Mouse (Mus musculus): ENCODE data around the gene Was. TPM values are rescaled to one million over a fixed set of nuclear protein-coding genes. Genes with fewer than 3 reads are reported as not detected.
"Not testable (repeated sequence)": the region's sequence is repeated elsewhere in the genome, so short reads cannot be mapped to it uniquely, and the experiment has no call there.

The Was gene
- total and polyA plus RNA-seq, 3 experiments: 2.1 to 3.2 (median 2.4) TPM

DNA sequence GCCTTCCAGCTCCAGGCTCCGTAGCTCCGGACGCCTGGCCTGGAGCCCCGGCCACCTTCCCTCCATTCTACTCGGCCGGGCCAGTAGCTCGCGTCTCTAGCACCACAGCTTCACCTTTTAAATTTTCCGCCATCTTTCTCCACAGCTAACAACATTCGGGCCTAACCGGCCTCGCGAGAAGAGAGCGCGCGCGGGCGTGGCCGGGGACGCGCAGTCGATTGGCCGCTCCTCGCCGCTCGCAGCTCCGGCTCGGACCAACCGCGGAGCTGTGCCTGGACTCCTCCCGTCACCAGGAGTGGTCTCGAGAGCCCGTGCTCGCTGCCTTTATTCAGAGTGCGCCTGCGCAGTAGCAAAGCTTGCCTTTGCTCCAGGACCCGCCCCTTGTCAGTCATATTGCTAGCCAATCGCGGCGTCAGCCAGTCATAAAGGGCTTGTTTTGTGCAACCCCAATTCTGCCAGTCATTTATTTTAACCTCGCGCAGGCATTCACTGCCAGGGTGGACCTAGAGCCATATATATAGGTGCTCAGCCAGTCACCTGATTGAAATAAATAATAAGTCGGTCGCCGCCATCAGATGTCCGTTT, 15.8 kb downstream of the Was start, which contains the start of gene Suv39h1:
Gene Suv39h1 (minus strand): TSS at position 331 of the 585 bp plus-strand sequence.
- DNase-seq: peak; percentile 96

DNA sequence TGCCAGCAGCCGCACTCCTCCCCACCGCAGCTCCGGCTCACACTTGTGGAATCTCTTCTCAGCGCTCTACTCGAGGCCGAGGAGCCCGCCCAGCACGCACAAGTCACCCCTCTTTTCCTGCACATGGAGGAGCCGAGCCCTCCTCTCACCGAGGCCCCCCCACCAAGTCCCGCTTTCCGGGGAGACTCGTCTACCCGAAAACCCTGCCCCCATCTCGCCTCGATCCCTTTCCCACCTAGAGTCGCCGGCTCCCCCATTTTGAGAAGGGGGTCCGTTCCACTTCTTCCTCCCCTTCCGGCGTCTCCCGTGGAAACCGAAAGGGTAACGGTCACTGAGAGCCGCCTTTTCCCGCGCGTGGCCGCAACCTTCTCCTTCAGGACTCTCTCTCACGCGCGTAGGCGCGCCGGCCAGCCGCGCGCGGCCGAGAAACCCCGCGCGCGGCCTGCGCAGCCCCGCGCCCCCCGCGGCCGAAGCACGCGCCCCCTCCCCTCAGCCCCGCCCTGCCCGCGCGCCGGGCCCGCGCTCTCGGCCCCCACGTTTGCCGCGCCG, 16.3 kb downstream of the Was start:
- peak; percentile 40 for DNase-seq

DNA sequence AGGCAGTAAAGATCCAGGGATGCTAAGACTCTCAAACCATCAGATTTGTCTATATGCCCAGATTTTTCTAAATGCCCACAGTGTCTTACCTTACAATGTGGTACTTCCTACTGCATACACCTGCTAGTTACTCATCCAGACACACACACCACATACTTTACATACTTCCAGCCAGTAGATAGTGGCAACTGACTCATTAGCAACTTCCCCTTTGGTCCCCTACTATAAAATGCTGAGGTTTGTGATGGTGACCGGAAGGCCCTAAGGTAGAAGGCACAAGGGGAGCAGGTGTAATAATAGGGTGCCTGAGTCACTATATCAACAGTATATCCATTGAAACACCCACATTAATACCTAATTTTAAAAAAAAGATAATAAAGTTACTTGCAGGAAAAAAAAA, 21.1 kb downstream of the Was start:
- DNase-seq: no peak

DNA sequence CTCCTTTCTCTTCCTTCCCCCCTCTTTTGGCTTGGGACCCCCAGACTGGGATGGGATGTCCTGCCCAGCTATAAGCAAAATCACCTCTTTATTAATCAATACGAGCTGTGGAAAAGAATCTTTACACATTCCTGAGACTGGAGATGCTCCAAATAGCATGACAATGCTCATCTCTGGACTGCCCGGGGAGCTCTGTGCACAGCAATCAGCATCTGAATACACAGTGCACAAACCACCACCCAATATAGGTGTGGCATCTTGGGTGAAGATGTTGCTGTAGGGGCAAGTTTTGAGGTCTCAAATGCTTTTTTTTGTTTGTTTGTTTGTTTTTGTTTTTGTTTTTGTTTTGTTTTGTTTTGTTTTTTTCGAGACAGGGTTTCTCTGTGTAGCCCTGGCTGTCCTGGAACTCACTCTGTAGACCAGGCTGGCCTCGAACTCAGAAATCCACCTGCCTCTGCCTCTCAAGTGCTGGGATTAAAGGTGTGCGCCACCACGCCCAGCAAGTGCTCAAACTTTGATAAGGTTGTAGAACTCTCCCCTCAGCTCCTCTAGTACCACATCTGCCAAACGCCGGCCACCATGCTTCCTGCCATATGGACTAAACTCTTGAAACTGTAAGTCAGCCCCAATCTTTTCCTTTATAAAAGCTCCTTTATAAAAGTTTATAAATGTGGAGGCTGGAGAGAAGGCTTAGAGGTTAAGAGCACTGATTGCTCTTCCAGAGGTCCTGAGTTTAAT, 39.1 kb downstream of the Was start:
- not testable (repeated sequence) for DNase-seq

DNA sequence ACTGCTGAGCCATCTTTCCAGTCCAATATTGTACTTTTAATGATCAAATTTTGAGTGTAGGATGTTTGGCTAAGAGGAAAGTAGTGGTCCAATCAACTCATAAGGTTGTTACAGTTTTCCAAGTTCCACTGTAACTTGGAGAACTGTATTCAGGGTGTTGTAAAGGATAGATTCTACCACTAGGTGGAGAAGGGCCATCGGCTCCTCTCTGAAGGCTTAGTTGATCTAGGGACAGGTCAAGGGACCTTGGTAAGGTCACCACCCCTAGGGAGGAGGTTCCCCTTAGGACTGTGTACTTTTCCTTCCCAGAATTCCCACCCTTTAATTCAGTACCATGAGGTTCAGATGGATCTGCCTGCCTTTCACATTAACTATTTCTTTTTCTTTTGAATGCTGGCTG, 57.3 kb downstream of the Was start:
- no peak for DNase-seq

Other genes with a start within 250 kb of the Was start
- gene Otud5, start 249.1 kb downstream of the Was start, total RNA-seq (2021): 10 to 100 TPM; 53.9 to 65.8 TPM
- gene Otud5, start 249.1 kb downstream of the Was start, polyA plus RNA-seq (2012; rRNA removed): 34.5 and 51.6 TPM in 2 replicates
- 10 to 100 TPM in 1 of 2 experiments, 1 to 10 TPM in 1; 7.3 to 12.6 TPM for gene Pim2, start 212.2 kb downstream of the Was start, total RNA-seq (2021)
- 23.0 and 23.7 TPM in 2 replicates for gene Pim2, start 212.2 kb downstream of the Was start, polyA plus RNA-seq (2012; rRNA removed)
- gene Slc35a2, start 206.5 kb downstream of the Was start, total RNA-seq (2021): 10 to 100 TPM; 39.6 to 75.3 TPM
- gene Slc35a2, start 206.5 kb downstream of the Was start, polyA plus RNA-seq (2012; rRNA removed): 158 and 186 TPM in 2 replicates
- gene Pqbp1, start 191.2 kb downstream of the Was start, total RNA-seq (2021): 100 to 1,000 TPM; 102 to 144 TPM
- gene Pqbp1, start 191.2 kb downstream of the Was start, polyA plus RNA-seq (2012; rRNA removed): 93.3 and 120 TPM in 2 replicates
- 100 to 1,000 TPM; 102 to 113 TPM for gene Timm17b, start 191.1 kb downstream of the Was start, total RNA-seq (2021)
- 79.3 and 93.5 TPM in 2 replicates for gene Timm17b, start 191.1 kb downstream of the Was start, polyA plus RNA-seq (2012; rRNA removed)
- gene Gm10491, start 182.7 kb downstream of the Was start, total RNA-seq (2021): not detected
- gene Gm10491, start 182.7 kb downstream of the Was start, polyA plus RNA-seq (2012; rRNA removed): not detected in 2 replicates
- gene Gm10490, start 181.0 kb downstream of the Was start, total RNA-seq (2021): not detected
- not detected in 2 replicates for gene Gm10490, start 181.0 kb downstream of the Was start, polyA plus RNA-seq (2012; rRNA removed)
- gene Pcsk1n, start 170.7 kb downstream of the Was start, total RNA-seq (2021): 10 to 100 TPM; 34.7 to 59.2 TPM
- gene Pcsk1n, start 170.7 kb downstream of the Was start, polyA plus RNA-seq (2012; rRNA removed): 223 and 268 TPM in 2 replicates
- gene Eras, start 161.9 kb downstream of the Was start, total RNA-seq (2021): not detected
- not detected in 2 replicates for gene Eras, start 161.9 kb downstream of the Was start, polyA plus RNA-seq (2012; rRNA removed)
- gene Hdac6, start 142.6 kb downstream of the Was start, total RNA-seq (2021): 10 to 100 TPM; 13.3 to 16.1 TPM
- gene Hdac6, start 142.6 kb downstream of the Was start, polyA plus RNA-seq (2012; rRNA removed): 23.2 and 25.2 TPM in 2 replicates
- gene Gata1, start 112.4 kb downstream of the Was start, total RNA-seq (2021): under 1 TPM in 1 of 2 experiments, not detected in 1; 0.48 TPM
- gene Gata1, start 112.4 kb downstream of the Was start, polyA plus RNA-seq (2012; rRNA removed): 0.12 and 1.7 TPM in 2 replicates
- not detected for gene Glod5, start 72.0 kb downstream of the Was start, total RNA-seq (2021)
- gene Glod5, start 72.0 kb downstream of the Was start, polyA plus RNA-seq (2012; rRNA removed): not detected in 2 replicates
- 10 to 100 TPM in 1 of 2 experiments, 1 to 10 TPM in 1; 9.1 to 11.2 TPM for gene Suv39h1, start 15.7 kb downstream of the Was start, total RNA-seq (2021)
- 4.9 and 5.5 TPM in 2 replicates for gene Suv39h1, start 15.7 kb downstream of the Was start, polyA plus RNA-seq (2012; rRNA removed)
- gene Wdr13, start 42.4 kb upstream of the Was start, total RNA-seq (2021): 10 to 100 TPM; 52.4 to 57.7 TPM
- gene Wdr13, start 42.4 kb upstream of the Was start, polyA plus RNA-seq (2012; rRNA removed): 213 and 220 TPM in 2 replicates
- 100 to 1,000 TPM in 1 of 2 experiments, 10 to 100 TPM in 1; 54.5 to 106 TPM for gene Rbm3, start 55.4 kb upstream of the Was start, total RNA-seq (2021)
- gene Rbm3, start 55.4 kb upstream of the Was start, polyA plus RNA-seq (2012; rRNA removed): 28.5 and 30.7 TPM in 2 replicates
- gene Tbc1d25, start 85.7 kb upstream of the Was start, total RNA-seq (2021): 1 to 10 TPM; 8.8 to 9.6 TPM
- gene Tbc1d25, start 85.7 kb upstream of the Was start, polyA plus RNA-seq (2012; rRNA removed): 11.1 and 12.9 TPM in 2 replicates
- 100 to 1,000 TPM in 1 of 2 experiments, 10 to 100 TPM in 1; 55.1 to 112 TPM for gene Ebp, start 103.0 kb upstream of the Was start, total RNA-seq (2021)
- 170 and 218 TPM in 2 replicates for gene Ebp, start 103.0 kb upstream of the Was start, polyA plus RNA-seq (2012; rRNA removed)
- 1 to 10 TPM; 7.1 to 8.7 TPM for gene Porcn, start 116.0 kb upstream of the Was start, total RNA-seq (2021)
- 38.0 and 43.0 TPM in 2 replicates for gene Porcn, start 116.0 kb upstream of the Was start, polyA plus RNA-seq (2012; rRNA removed)
- 10 to 100 TPM; 21.7 to 23.5 TPM for gene Ftsj1, start 161.9 kb upstream of the Was start, total RNA-seq (2021)
- 26.1 and 37.8 TPM in 2 replicates for gene Ftsj1, start 161.9 kb upstream of the Was start, polyA plus RNA-seq (2012; rRNA removed)
- under 1 TPM in 1 of 2 experiments, not detected in 1; 0.32 TPM for gene Slc38a5, start 180.6 kb upstream of the Was start, total RNA-seq (2021)
- 0.11 TPM in 1 of 2 replicates, not detected in the other for gene Slc38a5, start 180.6 kb upstream of the Was start, polyA plus RNA-seq (2012; rRNA removed)
- gene Ssxb10, start 236.9 kb upstream of the Was start, total RNA-seq (2021): not detected
- not detected in 2 replicates for gene Ssxb10, start 236.9 kb upstream of the Was start, polyA plus RNA-seq (2012; rRNA removed)